Mouse (Mus musculus) B cell, adult 67 days (primary cell): Measurements from ENCODE around the gene Kcnmb2. TPM values are rescaled to one million over a fixed set of nuclear protein-coding genes. Genes with fewer than 3 reads are reported as not detected.

ENCODE experiments used
- total RNA-seq, 2 experiments: library from RNA; stranded (reverse); gene quantifications; 4 replicates each; pipeline ENCODE4 v1.2.4; 2023

Gene Kcnmb2
- not detected for total RNA-seq

GRCm38 (mm10) chr3:31902504-31903330 lies at the start of gene Kcnmb2:
Kcnmb2 (plus strand) TSS chr3:31902507.

